In the genomic region with DNA sequence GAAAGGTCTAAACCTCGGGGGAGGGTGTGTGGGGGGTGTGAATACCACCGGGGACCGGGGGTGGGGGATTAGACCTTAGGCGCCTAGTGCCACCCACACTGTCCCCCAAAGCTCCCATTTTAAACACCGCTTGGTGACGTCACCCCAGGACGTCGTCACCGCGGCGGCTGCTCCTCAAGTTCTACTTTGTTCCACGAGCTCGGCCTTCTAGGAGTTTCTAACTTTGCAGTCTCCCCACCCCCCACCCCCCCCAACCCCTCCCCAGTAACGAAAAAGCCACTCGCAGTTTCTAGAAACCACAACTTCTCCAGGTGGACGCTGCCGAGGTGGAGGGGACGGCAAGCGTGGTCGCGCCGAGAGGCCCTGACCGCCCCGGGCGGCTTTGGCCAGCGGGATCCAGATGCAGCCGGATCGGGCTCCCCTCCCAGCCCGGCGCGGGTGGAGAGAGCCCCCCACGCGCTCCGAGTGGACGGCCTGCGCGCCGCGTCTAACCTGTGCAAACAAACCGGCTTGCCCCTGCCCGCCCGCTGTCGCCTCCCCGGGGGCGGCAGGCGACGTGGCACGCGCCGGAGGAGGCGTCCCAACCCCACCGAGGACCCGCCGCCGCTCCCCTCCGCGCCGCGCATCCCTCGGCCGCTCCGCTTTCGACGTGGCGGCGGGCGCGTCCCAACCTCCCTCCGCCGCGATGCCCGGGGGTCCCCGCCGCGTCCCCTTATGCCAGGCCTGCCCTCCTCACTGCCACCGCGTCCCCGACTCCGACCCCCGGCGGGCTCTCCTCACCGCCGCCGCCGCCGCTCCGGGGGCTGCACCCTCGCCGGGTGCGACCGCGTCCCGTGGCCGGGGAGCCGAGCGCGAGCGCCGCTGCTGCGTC, we compare ENCODE assay signal across 8 mouse cellular contexts. TPM values are rescaled to one million over a fixed set of nuclear protein-coding genes. Genes with fewer than 3 reads are reported as not detected.
DNase-seq lines count a peak whose midpoint lies in the region; ATAC-seq and TF ChIP-seq lines count a peak whose summit lies in the region.

No protein-coding gene starts in this region.

- H3K9me3 ChIP-seq in intestine, embryonic 14.5 days (ENCODE audit: control insufficient read depth, low read length) = no peaks in the 10 kb centered on the region
- no peaks in the 10 kb centered on the region for H3K9me3 ChIP-seq in limb, embryonic 12.5 days
- H3K9me3 ChIP-seq in midbrain, embryonic 12.5 days = no peaks in the 10 kb centered on the region

- intact Hi-C loops in gastrocnemius, postnatal 36 days (cut with DNase I) = no loop called here

- no peak for TF ChIP-seq POLR2A in small intestine, adult 2 months (IDR thresholded peaks at IDR 0.05; ENCODE audit: low read depth, low read length)

- WGBS in intestine, embryonic 14.5 days = under 1% methylated on average over 67 of the region's 100 CpGs
- 1% methylated on average over 71 of the region's 100 CpGs for WGBS in limb, embryonic 12.5 days
- under 1% methylated on average over 75 of the region's 100 CpGs for WGBS in midbrain, embryonic 12.5 days
- WGBS in small intestine, adult 2 months = under 1% methylated on average over 100 of the region's 100 CpGs

- peak; percentile 48 for ATAC-seq in common myeloid progenitor, adult 5-6 weeks (replicated peaks; ENCODE audit: low read depth, poor library complexity, severe bottlenecking)
- ATAC-seq in intestine, embryonic 14.5 days (replicated peaks; ENCODE audit: low FRiP score, low TSS enrichment, low read depth) = peak; percentile 67
- peak; percentile 77 for ATAC-seq in limb, embryonic 12.5 days (ENCODE audit: insufficient number of reproducible peaks, insufficient read depth, low FRiP score, low TSS enrichment, low read depth)
- peak; percentile 64 for ATAC-seq in midbrain, embryonic 12.5 days (ENCODE audit: low FRiP score, low read depth)

- peaks cover 10% of the 10 kb centered on the region for H3K4me1 ChIP-seq in intestine, embryonic 14.5 days (replicated peaks; ENCODE audit: control insufficient read depth, insufficient read depth, low read length)
- peaks cover 11% of the 10 kb centered on the region; the same call in 1 of the 2 replicates for H3K4me1 ChIP-seq in limb, embryonic 12.5 days (replicated peaks)
- peaks cover 8% of the 10 kb centered on the region; the same call in 1 of the 2 replicates for H3K4me1 ChIP-seq in midbrain, embryonic 12.5 days
- peaks cover 5% of the 10 kb centered on the region; the same call in 1 of the 2 replicates for H3K4me1 ChIP-seq in small intestine, adult 2 months (ENCODE audit: control insufficient read depth, insufficient read depth, insufficient read length, low read length)

- H3K9ac ChIP-seq in intestine, embryonic 14.5 days (ENCODE audit: low read length) = peak overlapping the region; percentile 98
- H3K9ac ChIP-seq in limb, embryonic 12.5 days (replicated peaks) = peak overlapping the region; percentile 97
- H3K9ac ChIP-seq in midbrain, embryonic 12.5 days (replicated peaks) = peak overlapping the region; percentile 79

- H3K27ac ChIP-seq in intestine, embryonic 14.5 days (ENCODE audit: low read depth) = peak overlapping the region; percentile 78
- H3K27ac ChIP-seq in limb, embryonic 12.5 days = peak overlapping the region; percentile 84
- peak overlapping the region; percentile 71 for H3K27ac ChIP-seq in midbrain, embryonic 12.5 days (replicated peaks)
- no peak overlapping the region for H3K27ac ChIP-seq in small intestine, adult 2 months (ENCODE audit: insufficient read depth, low read depth, low read length)

- peak overlapping the region; percentile 65 for H3K4me2 ChIP-seq in intestine, embryonic 14.5 days (ENCODE audit: low read length)
- peak overlapping the region; percentile 55 for H3K4me2 ChIP-seq in limb, embryonic 12.5 days
- peak overlapping the region; percentile 68 for H3K4me2 ChIP-seq in midbrain, embryonic 12.5 days (replicated peaks)

- TF ChIP-seq CTCF in small intestine, adult 2 months (IDR thresholded peaks at IDR 0.05; ENCODE audit: extremely low read depth, insufficient read length, insufficient replicate concordance, low read depth, low read length) = no peak

- peaks cover 13% of the 10 kb centered on the region for H3K36me3 ChIP-seq in intestine, embryonic 14.5 days (ENCODE audit: control insufficient read depth, insufficient read depth, low read length)
- peaks cover 16% of the 10 kb centered on the region for H3K36me3 ChIP-seq in limb, embryonic 12.5 days
- H3K36me3 ChIP-seq in midbrain, embryonic 12.5 days = peaks cover 9% of the 10 kb centered on the region; the same call in 1 of the 2 replicates
- no peaks in the 10 kb centered on the region for H3K36me3 ChIP-seq in small intestine, adult 2 months (ENCODE audit: control insufficient read depth, insufficient read depth, low read length)

- peak; percentile 82 for DNase-seq in T-cell, adult 2 months (ENCODE audit: low spot score)
- peak; percentile 18 to 32 for DNase-seq in gastrocnemius, postnatal 36 days
- DNase-seq in intestine, embryonic 14.5 days (ENCODE audit: low spot score) = peak; percentile 87
- no peak for DNase-seq in adipocyte (ENCODE audit: low spot score)

- H3K4me3 ChIP-seq in intestine, embryonic 14.5 days (ENCODE audit: low read depth, low read length) = peak overlapping the region; percentile 92
- H3K4me3 ChIP-seq in limb, embryonic 12.5 days (replicated peaks) = peak overlapping the region; percentile 86
- peak overlapping the region; percentile 72 for H3K4me3 ChIP-seq in midbrain, embryonic 12.5 days
- H3K4me3 ChIP-seq in small intestine, adult 2 months (ENCODE audit: low read depth, low read length) = peak overlapping the region; percentile 86

- no peaks in the 10 kb centered on the region for H3K27me3 ChIP-seq in intestine, embryonic 14.5 days (replicated peaks; ENCODE audit: control insufficient read depth, insufficient read depth, low read length)
- no peaks in the 10 kb centered on the region for H3K27me3 ChIP-seq in limb, embryonic 12.5 days
- H3K27me3 ChIP-seq in midbrain, embryonic 12.5 days = no peaks in the 10 kb centered on the region
- no peaks in the 10 kb centered on the region for H3K27me3 ChIP-seq in small intestine, adult 2 months (ENCODE audit: control insufficient read depth, insufficient read depth, low read length)

RNA-seq across cellular contexts. Expression of a gene that starts 0.9 kb away (rescaled TPM):
- total RNA-seq in common myeloid progenitor, adult 5-6 weeks (2017) = 11.5 and 13.4 TPM in 2 replicates
- total RNA-seq in gastrocnemius, postnatal 36 days (2021) = 1 to 10 TPM; 3.4 to 3.9 TPM
- 37.1 and 40.5 TPM in 2 replicates for polyA plus RNA-seq in intestine, embryonic 14.5 days (2014; fragmentation: Nextera tagmentation; extraction: Ambion mirVana)
- 39.0 and 40.2 TPM in 2 replicates for polyA plus RNA-seq in limb, embryonic 12.5 days (2016; fragmentation: Nextera tagmentation; extraction: Ambion mirVana)
- 43.6 and 47.0 TPM in 2 replicates for polyA plus RNA-seq in midbrain, embryonic 12.5 days (2016; fragmentation: Nextera tagmentation; extraction: Ambion mirVana)
- 0.39 and 0.72 TPM in 2 replicates for polyA plus RNA-seq in small intestine, adult 2 months (2012; rRNA removed)

Comparison
In these comparisons a context has a peak if more than half of its experiments do, and no peak if none do; other contexts are left out.
1. RNA of a gene that starts 0.9 kb away (polyA plus RNA-seq): 43.6 to 47.0 TPM in midbrain, embryonic 12.5 days, 37.1 to 40.5 TPM in intestine, embryonic 14.5 days and 39.0 to 40.2 TPM in limb, embryonic 12.5 days; 0.39 to 0.72 TPM in small intestine, adult 2 months; every median in the first group is over 10 times any median in the second.
2. Peak in every context shown above with its lines, with median percentiles within 50 percentile points of each other: ATAC-seq, H3K4me2 ChIP-seq, H3K4me3 ChIP-seq and H3K9ac ChIP-seq.